16 mouse cellular contexts compared by ENCODE assay signal in genomic region chr8:75642958-75643357, GRCm38 (mm10).
"Had no signal": no experiment of that assay in that cellular context is flagged by ENCODE, and none has a peak within 500 bp of the region (broad histone marks: within the 10 kb centered on the region; RNA-seq: fewer than 3 reads in every experiment).

No protein-coding gene starts in this region.

- H3K9ac ChIP-seq: neural tube, embryonic 13.5 days; neural tube, embryonic 15.5 days; stomach, embryonic 15.5 days had no signal

- H3K36me3 ChIP-seq: neural tube, embryonic 13.5 days; neural tube, embryonic 15.5 days; stomach, embryonic 15.5 days had no signal

- H3K27me3 ChIP-seq: neural tube, embryonic 13.5 days; neural tube, embryonic 15.5 days; stomach, embryonic 15.5 days had no signal

- H3K4me1 ChIP-seq: neural tube, embryonic 13.5 days; neural tube, embryonic 15.5 days; stomach, embryonic 15.5 days had no signal

- H3K4me3 ChIP-seq: neural tube, embryonic 13.5 days; neural tube, embryonic 15.5 days; stomach, embryonic 15.5 days had no signal

- DNase-seq: retina, postnatal 1 day; right cerebral cortex, adult 18-20 months; right cerebral cortex, postnatal 14 days; right cerebral cortex, postnatal 25 days; right cerebral cortex, postnatal 4 days; spleen, adult 18-20 months; thymus, adult 18-20 months; thymus, adult 2 months; thymus, postnatal 14 days; thymus, postnatal 25 days; thymus, postnatal 36 days; thymus, postnatal 4 days had no signal

- H3K4me2 ChIP-seq: neural tube, embryonic 13.5 days; neural tube, embryonic 15.5 days; stomach, embryonic 15.5 days had no signal

- H3K9me3 ChIP-seq: neural tube, embryonic 13.5 days; stomach, embryonic 15.5 days had no signal

- H3K27ac ChIP-seq: neural tube, embryonic 13.5 days; neural tube, embryonic 15.5 days; stomach, embryonic 15.5 days; stomach, postnatal 0 days had no signal
